Mouse (Mus musculus) cerebellum, adult 11 months (tissue): ENCODE measurements around the gene Gm9.
A peak's percentile ranks its signal among the peaks of the same experiment; 100 is the strongest.
"Not testable (repeated sequence)": the region's sequence is repeated elsewhere in the genome, so short reads cannot be mapped to it uniquely, and the experiment has no call there.

ENCODE experiments used
- DNase-seq: peaks from one replicate; pipeline ENCODE4 v3.0.0; 2022

Gm9 gene

DNA sequence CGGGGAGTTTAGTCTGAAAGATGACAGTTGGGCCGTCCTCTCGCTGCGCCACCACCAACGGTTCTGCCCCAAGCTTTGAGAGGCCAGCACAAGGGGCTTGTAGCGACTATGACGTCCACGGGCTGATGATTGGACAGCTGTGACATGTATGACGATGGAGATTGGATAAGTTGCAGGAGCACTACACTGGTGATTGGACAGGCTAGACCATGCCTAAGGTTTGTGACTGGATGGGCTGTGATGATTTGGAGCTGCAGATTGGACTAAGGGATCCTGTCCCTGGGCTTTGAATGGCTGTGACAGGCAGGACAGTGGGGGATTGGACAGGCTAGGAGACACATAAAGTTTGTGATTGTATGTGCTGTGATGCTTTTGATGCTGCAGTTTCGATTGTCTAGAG lies at the start of gene Gm9:
Gene Gm9, minus strand, starts transcription at position 101 of the 400 bp plus-strand sequence.
- no peak for DNase-seq

DNA sequence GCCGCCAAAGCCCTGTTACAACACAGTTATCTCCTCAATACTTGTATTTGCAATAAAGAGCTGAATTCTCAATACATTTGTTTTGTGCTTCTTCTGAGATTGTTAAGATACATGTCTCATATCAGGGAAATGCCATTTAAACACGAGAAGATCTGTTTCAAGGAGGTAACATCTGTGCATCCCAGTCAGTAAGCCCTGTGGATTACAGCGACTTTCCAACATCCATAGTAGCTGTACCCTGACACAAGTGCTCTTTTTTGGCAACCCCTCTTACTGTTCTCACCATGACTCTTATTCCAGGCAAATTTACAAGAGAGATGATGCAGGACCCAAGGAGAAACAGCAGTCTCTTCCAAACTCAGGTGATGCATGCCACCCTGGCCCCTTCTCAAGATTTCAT lies 38.8 kb upstream of the Gm9 start, which contains the start of gene Rhox3a:
Gene Rhox3a, plus strand, starts transcription at position 301 of the 400 bp plus-strand sequence.
- DNase-seq = not testable (repeated sequence)

DNA sequence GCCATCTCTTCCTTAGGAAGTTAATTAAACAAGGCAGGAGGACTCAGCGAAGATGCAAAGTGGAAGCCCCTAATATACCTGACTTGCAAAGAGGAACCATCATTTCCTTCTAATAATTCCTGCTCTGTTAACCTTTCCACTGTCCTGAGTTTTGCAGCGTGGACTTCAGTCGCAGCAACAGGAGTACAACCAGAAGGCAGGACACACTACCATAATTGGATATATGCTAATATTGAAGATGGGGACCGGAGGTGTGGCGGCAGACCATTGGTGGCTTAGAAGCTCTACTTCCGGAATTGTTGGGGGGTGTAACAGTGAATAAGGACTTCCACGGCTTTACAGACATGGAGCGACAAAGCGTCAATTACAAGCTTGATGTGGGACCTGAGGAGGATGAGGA lies 33.8 kb upstream of the Gm9 start, which contains the start of gene Rhox2a:
Gene Rhox2a, plus strand, starts transcription at position 301 of the 400 bp plus-strand sequence.
- not testable (repeated sequence) for DNase-seq

DNA sequence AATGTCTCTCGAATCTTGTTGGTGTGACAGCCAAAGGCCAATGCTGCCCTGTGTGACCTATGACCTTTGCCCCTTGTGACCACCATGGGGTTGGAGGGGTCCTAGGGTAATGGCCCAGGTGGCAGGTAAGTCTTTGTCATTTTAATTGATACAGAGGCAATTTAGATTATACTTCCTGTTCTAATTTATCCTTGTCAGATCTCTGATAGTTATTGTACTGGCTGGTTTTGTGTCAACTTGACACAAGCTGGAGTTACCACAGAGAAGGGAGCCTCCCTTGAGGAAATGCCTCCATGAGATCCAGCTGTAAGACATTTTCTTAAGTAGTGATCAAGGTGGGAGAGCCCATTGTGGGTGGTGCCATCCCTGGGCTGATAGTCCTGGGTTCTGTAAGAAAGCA lies 11.3 kb upstream of the Gm9 start, which contains the start of gene Rhox1:
Gene Rhox1, minus strand, starts transcription at position 101 of the 400 bp plus-strand sequence.
- not testable (repeated sequence) for DNase-seq

DNA sequence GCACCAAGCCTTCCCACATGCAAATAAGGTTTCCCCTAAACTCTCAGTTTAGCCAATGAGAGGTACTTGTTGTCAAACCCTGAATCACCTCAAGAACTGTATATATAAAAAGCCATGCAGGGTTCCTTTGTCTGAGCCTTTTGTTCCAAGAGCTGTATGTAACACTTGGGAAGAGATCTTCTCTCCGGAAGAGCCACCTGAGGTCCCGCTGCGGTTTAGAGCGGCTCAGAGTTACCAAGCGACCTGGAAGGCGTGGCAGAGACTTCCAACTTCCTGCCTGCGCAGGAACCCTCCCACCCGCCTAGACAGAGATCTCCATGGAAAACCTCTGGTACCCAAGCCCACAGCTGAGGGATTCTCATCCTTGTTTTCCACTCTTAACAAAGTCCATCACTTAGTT lies 12.2 kb downstream of the Gm9 start:
- DNase-seq = no peak

DNA sequence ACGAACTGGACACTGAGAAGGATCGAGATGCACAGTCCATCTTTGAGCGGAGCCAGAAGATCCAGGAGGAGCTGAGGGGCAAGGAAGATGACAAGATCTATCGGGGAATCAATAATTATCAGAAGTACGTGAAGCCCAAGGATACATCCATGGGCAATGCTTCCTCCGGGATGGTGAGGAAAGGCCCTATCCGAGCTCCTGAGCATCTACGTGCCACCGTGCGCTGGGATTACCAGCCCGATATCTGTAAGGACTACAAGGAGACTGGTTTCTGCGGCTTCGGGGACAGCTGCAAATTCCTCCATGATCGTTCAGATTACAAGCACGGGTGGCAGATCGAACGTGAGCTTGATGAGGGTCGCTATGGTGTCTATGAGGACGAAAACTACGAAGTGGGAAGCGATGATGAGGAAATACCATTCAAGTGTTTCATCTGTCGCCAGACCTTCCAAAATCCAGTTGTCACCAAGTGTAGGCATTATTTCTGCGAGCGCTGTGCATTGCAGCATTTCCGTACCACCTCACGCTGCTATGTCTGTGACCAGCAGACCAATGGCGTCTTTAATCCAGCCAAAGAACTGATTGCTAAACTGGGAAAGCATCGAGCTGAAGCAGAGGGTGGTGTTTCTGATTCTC lies 19.0 kb downstream of the Gm9 start:
- no peak for DNase-seq

DNA sequence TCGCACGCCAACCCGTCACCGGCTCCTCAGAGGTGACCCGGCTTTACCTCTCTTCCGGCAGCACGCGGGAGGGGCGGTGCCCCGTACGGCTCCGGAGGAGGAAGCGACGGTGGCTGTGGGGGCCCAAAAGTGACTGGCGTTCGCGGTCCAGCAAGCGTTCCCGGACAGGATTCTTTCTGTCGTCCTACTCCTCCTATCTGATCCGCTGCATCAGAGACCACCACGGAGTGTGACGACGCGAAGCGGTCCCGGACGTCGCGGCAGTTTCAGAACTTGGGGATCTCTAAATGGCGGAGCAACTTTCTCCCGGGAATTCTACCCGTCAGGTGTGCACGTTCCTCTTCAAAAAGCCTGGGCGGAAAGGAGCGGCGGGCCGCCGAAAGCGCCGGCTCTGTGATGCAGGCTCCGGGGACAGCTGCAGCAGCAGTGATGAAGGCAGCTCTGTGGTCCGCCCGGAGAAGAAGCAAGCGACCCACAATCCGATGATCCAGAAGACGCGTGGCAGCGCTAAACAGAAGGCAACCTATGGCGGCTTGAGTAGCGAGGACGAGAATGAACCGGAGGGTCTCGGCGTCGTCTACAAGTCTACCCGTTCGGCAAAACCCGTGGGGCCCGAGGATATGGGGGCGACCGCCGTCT lies 19.6 kb downstream of the Gm9 start, which contains the start of the genes Ndufa1 and Rnf113a1:
Gene Ndufa1, minus strand, starts transcription at position 59 of the 639 bp plus-strand sequence.
Gene Rnf113a1, plus strand, starts transcription at position 141 of the 639 bp plus-strand sequence.
- peak; percentile 76 for DNase-seq

DNA sequence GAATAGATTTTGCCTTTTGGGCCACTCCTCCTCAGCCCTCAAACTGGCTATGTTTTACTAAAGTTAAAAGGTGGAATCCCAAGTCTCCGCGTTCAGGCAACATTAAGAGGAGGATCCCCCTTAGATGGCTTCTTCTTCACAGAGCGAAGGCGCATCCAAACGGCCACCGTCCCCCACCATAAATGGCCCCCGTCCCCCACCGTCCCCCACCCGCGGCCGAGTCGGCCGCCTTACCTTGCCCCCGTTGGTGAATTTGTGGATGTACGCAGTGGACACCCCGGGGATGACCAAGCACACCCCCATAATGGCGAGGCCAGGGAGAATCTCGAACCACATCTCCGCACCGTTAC lies 20.1 kb downstream of the Gm9 start:
- DNase-seq = no peak

DNA sequence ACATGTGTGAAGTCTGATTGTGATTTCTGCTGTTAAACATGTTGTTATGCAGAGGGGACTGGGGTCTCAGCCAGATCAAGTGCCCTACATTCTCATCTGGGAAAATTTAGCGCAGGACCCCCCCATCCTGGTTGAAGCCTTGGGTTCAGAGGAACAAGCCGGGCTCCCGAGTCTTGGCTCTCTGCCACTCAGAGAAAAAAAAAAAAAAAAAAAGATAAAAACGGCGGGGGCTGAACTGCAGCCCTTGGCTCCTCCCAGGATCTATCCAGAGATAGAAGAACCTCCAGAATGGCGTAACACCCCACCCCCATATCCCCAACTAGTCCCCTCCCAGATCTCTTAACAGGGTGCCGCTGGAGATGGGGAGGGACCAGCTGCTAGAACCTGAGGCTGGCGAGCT lies 26.4 kb downstream of the Gm9 start:
- not testable (repeated sequence) for DNase-seq

DNA sequence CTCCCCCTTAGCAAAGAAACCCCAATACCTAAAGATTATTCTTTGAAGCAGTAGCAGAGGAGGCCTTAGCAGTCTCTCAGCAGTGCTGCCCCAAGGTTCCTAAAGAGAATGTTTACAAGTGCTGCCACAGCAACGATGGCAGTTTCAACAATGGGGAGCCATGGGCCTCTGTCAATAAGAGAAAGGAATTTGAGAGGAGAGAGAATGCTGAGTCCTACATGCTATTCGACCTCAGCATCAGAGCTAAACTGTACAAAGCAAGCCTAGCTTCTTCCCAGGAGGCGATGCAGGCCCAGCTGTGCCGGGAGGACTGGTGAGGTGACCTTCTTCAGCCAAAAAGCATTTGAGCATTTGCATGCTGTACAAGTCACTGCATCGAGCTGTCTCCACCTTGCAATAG lies 42.1 kb downstream of the Gm9 start, which contains the start of gene Akap14:
Gene Akap14, minus strand, starts transcription at position 101 of the 400 bp plus-strand sequence.
- DNase-seq = no peak

DNA sequence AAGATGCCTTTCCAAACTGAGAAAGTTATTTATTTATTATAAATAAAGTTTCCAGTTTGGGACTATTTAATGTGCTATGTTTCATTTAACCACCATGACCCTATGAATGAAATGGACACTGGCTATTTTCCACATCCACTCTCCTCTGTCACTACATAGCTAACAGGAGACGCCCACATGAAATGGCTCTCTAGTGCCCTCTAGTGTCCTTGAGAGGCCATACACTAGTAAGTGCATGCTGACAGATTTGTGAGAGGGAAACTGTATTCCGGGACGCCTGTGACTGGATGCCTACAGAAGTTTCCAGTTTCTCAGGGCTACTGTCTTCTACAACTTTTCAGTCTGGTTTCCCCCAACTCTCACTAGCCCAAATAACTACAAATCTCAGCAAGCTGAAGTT lies 43.8 kb downstream of the Gm9 start:
- no peak for DNase-seq

DNA sequence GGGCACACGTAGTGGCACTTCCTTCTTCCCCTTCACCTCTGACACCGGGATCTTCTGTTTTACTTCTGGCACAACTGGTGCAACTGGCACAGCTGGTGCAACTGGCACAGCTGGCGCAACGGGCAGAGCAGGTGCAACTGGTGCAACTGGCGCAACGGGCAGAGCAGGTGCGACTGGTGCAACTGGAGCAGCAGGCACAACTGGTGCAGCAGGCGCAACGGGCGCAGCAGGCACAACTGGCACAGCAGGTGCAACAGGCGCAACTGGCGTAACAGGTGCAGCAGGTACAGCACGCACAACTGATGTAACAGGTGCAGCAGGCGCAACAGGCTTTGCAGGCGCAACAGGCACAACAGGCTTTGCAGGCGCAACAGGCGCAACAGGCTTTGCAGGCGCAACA lies 47.7 kb downstream of the Gm9 start:
- no peak for DNase-seq

DNA sequence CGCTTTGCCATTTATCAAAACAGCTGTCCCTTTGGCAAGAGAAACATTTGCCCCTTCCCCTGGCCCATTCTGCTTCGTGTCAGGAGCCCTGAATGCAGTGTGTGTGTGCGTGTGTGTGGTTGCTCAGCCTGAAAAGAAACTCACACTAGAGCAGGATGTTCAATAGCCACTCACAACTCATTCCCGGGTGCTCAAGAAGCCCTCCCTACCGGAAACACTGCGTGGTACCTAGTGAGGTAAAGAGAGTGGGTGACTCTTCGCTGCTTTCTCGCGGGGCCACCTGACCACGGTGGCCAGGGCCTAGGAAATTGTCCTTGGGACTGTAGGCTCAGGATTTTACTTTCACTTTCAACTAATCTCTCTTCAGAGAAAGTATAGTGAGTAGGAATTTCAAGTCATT lies 49.7 kb downstream of the Gm9 start:
- no peak for DNase-seq
